Mouse (Mus musculus): ENCODE measurements around the gene Dlx1. TPM values are rescaled to one million over a fixed set of nuclear protein-coding genes. Genes with fewer than 3 reads are reported as not detected.

Gene Dlx1
- total and polyA plus RNA-seq, 2 experiments from 2014 or later, result not detected

- no peaks in the 10 kb centered on the region for H3K36me3 ChIP-seq (replicated peaks; ENCODE audit: control insufficient read depth, insufficient read depth, low read length)
- TF ChIP-seq EP300 (IDR thresholded peaks at IDR 0.05; ENCODE audit: low read depth) (no peak), CTCF (IDR thresholded peaks at IDR 0.05; ENCODE audit: low read depth) (no peak)
- H3K4me1 ChIP-seq (ENCODE audit: control insufficient read depth, insufficient read depth), result peaks cover 11% of the 10 kb centered on the region; the same call in 1 of the 2 replicates
- DNase-seq (ENCODE audit: low spot score), result no peak
- no peaks in the 10 kb centered on the region for H3K9me3 ChIP-seq (replicated peaks; ENCODE audit: control insufficient read depth, low read length)
- WGBS, result 3% methylated on average over 60 of the region's 61 CpGs
- H3K27ac ChIP-seq (ENCODE audit: low read depth), result no peak overlapping the region
- no peak overlapping the region for H3K4me2 ChIP-seq (ENCODE audit: low read depth, low read length)
- peak overlapping the region; percentile 17; the same call in 1 of the 2 replicates for H3K4me3 ChIP-seq (ENCODE audit: low read depth, low read length)
- H3K9ac ChIP-seq (replicated peaks; ENCODE audit: low read depth, low read length), result no peak overlapping the region
- ATAC-seq (ENCODE audit: insufficient read depth, low read depth), result no peak
- peaks cover 97% of the 10 kb centered on the region for H3K27me3 ChIP-seq (ENCODE audit: control insufficient read depth, insufficient read depth, low read length)
Observed at GRCm38 (mm10) chr2:71544391-71545285, 16.7 kb downstream of the Dlx1 start.

DNA sequence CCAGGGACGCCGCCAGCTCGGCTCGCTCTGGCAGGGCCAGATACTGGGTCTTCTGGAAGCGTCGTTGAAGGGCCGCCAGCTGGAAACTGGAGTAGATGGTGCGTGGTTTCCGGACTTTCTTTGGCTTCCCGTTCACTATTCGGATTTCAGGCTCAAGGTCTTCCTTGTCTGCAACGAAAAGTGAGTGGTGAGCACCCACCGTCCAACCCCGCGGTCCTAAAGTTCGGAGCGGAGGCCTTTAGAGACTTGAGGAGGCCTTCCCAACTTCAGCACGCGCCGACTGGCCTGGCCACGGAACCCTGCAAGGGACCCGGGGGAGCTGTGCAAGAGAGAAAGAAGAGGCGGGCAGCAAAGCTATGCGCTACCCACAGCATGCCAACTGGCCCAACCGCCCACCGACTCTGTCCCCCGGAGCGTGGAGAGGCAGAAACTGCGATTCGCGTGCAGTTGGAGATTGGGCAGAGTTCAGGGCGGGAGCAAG lies 17.5 kb downstream of the Dlx1 start:
- H3K4me1 ChIP-seq (ENCODE audit: control insufficient read depth, insufficient read depth), result peaks cover 11% of the 10 kb centered on the region; the same call in 1 of the 2 replicates
- DNase-seq (ENCODE audit: low spot score), result no peak
- peak overlapping the region; percentile 45 for H3K4me3 ChIP-seq (ENCODE audit: low read depth, low read length)
- H3K9me3 ChIP-seq (replicated peaks; ENCODE audit: control insufficient read depth, low read length), result no peaks in the 10 kb centered on the region
- no peak overlapping the region for H3K27ac ChIP-seq (ENCODE audit: low read depth)
- no peak for ATAC-seq (ENCODE audit: insufficient read depth, low read depth)
- peaks cover 97% of the 10 kb centered on the region for H3K27me3 ChIP-seq (ENCODE audit: control insufficient read depth, insufficient read depth, low read length)
- no peak overlapping the region for H3K9ac ChIP-seq (replicated peaks; ENCODE audit: low read depth, low read length)
- no peak for TF ChIP-seq EP300 (IDR thresholded peaks at IDR 0.05; ENCODE audit: low read depth)
- no peak for TF ChIP-seq CTCF (IDR thresholded peaks at IDR 0.05; ENCODE audit: low read depth)
- WGBS, result 2% methylated on average over 32 of the region's 32 CpGs
- peak overlapping the region; percentile 60 for H3K4me2 ChIP-seq (ENCODE audit: low read depth, low read length)
- H3K36me3 ChIP-seq (replicated peaks; ENCODE audit: control insufficient read depth, insufficient read depth, low read length), result no peaks in the 10 kb centered on the region

DNA sequence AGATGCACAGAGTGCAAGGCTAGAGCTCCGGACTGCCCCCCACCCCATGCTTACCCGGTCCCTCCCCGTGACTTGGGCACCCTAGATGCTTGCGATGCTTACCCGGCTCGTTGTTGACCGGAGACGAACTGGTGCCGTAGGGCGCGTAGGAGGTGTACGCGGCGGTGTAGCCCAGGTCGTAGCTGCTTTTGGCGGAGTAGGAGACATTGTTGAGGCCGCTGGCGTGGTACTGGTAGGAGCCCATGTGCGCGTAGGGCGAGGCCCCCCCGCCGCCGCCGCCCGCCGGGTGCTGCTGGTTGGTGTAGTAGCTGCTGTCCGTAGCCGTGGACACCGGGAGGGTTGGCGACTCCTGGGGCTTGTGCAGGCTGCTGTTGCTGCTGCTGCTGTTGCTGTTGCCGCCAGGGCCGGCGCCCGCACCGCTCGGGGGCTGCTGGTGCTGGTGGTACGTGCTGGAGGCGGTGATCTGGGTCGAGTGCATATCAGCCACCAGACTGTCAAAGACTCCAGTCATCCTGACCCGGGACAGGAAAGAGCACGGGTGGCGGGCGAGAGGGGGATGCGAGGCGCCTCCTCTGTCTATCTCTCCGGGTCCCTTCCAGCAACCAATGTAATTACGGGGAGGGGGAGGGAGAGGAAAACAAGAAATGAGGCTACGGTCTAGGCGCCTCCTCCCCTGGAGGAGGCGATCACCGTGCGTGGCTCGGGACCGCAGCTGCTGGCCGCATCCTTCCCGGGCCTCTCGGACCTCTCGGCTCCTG lies 18.1 kb downstream of the Dlx1 start:
- peak; percentile 15; the same call in 1 of the 2 replicates for ATAC-seq (ENCODE audit: insufficient read depth, low read depth)
- no peaks in the 10 kb centered on the region for H3K9me3 ChIP-seq (replicated peaks; ENCODE audit: control insufficient read depth, low read length)
- peak overlapping the region; percentile 45 for H3K4me3 ChIP-seq (ENCODE audit: low read depth, low read length)
- H3K4me2 ChIP-seq (ENCODE audit: low read depth, low read length), result peak overlapping the region; percentile 60
- H3K27me3 ChIP-seq (ENCODE audit: control insufficient read depth, insufficient read depth, low read length), result peaks cover 96% of the 10 kb centered on the region
- DNase-seq (ENCODE audit: low spot score), result no peak
- 2% methylated on average over 55 of the region's 59 CpGs for WGBS
- H3K9ac ChIP-seq (replicated peaks; ENCODE audit: low read depth, low read length), result no peak overlapping the region
- peaks cover 11% of the 10 kb centered on the region; the same call in 1 of the 2 replicates for H3K4me1 ChIP-seq (ENCODE audit: control insufficient read depth, insufficient read depth)
- TF ChIP-seq CTCF (IDR thresholded peaks at IDR 0.05; ENCODE audit: low read depth), result no peak
- no peak for TF ChIP-seq EP300 (IDR thresholded peaks at IDR 0.05; ENCODE audit: low read depth)
- H3K36me3 ChIP-seq (replicated peaks; ENCODE audit: control insufficient read depth, insufficient read depth, low read length), result no peaks in the 10 kb centered on the region
- no peak overlapping the region for H3K27ac ChIP-seq (ENCODE audit: low read depth)

DNA sequence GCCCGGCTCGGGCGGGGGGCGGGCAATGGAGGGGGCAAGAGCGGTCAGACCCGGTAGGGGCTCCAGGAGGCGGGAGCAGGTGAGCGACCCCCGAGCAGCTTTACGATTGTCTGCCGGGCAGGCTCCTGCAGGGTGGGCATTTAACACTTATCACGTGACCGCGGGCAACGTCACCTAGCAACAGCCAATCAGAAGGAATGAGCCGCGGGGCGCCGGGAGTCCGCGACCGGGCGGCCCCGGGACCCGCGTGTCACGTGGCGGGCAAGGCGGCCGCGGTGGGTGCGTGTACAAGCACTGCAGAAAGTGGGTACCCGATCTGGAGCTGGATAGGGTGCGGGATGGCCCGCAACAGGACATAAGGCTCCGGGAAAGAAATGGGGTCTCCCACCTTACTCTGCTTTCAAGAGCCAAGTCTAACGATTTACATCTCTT lies 18.7 kb downstream of the Dlx1 start, which contains the start of gene Dlx2:
TSS of gene Dlx2 (minus strand) at position 115 of the 432 bp plus-strand sequence.
- no peak for TF ChIP-seq CTCF (IDR thresholded peaks at IDR 0.05; ENCODE audit: low read depth)
- no peak for TF ChIP-seq EP300 (IDR thresholded peaks at IDR 0.05; ENCODE audit: low read depth)
- Histone ChIP-seq H3K4me1 (ENCODE audit: control insufficient read depth, insufficient read depth) (peaks cover 11% of the 10 kb centered on the region; the same call in 1 of the 2 replicates), H3K9me3 (replicated peaks; ENCODE audit: control insufficient read depth, low read length) (no peaks in the 10 kb centered on the region), H3K27me3 (ENCODE audit: control insufficient read depth, insufficient read depth, low read length) (peaks cover 96% of the 10 kb centered on the region), H3K4me2 (ENCODE audit: low read depth, low read length) (peak within 1 kb of the TSS; percentile 60), H3K27ac (ENCODE audit: low read depth) (no peak within 1 kb of the TSS), H3K4me3 (ENCODE audit: low read depth, low read length) (peak within 1 kb of the TSS; percentile 45), H3K36me3 (replicated peaks; ENCODE audit: control insufficient read depth, insufficient read depth, low read length) (no peaks in the 10 kb centered on the region), H3K9ac (replicated peaks; ENCODE audit: low read depth, low read length) (no peak within 1 kb of the TSS)
- DNase-seq (ENCODE audit: low spot score), result no peak
- ATAC-seq (ENCODE audit: insufficient read depth, low read depth), result no peak
- WGBS, result 1% methylated on average over 37 of the region's 37 CpGs

GRCm38 (mm10) chr2:71547829-71548228 lies 19.9 kb downstream of the Dlx1 start:
- H3K9ac ChIP-seq (replicated peaks; ENCODE audit: low read depth, low read length), result no peak overlapping the region
- H3K4me2 ChIP-seq (ENCODE audit: low read depth, low read length), result no peak overlapping the region
- ATAC-seq (ENCODE audit: insufficient read depth, low read depth) (no peak), DNase-seq (ENCODE audit: low spot score) (peak; percentile 69)
- H3K4me1 ChIP-seq (ENCODE audit: control insufficient read depth, insufficient read depth), result peaks cover 11% of the 10 kb centered on the region; the same call in 1 of the 2 replicates
- no peaks in the 10 kb centered on the region for H3K9me3 ChIP-seq (replicated peaks; ENCODE audit: control insufficient read depth, low read length)
- H3K4me3 ChIP-seq (ENCODE audit: low read depth, low read length), result no peak overlapping the region
- no peaks in the 10 kb centered on the region for H3K36me3 ChIP-seq (replicated peaks; ENCODE audit: control insufficient read depth, insufficient read depth, low read length)
- no peak overlapping the region for H3K27ac ChIP-seq (ENCODE audit: low read depth)
- peaks cover 96% of the 10 kb centered on the region for H3K27me3 ChIP-seq (ENCODE audit: control insufficient read depth, insufficient read depth, low read length)
- TF ChIP-seq EP300 (IDR thresholded peaks at IDR 0.05; ENCODE audit: low read depth) (no peak), CTCF (IDR thresholded peaks at IDR 0.05; ENCODE audit: low read depth) (peak; percentile 83)
- WGBS, result 6% methylated on average over 8 of the region's 8 CpGs

Measured in heart, postnatal 0 days (tissue).